Mouse (Mus musculus): ENCODE measurements at regions not wholly inside any gene's neighbourhood (a gene's known extent, or its start where the extent isn't known, plus 50 kb on each side); places are given as distances from the start of the nearest gene placed in this dataset.

DNA sequence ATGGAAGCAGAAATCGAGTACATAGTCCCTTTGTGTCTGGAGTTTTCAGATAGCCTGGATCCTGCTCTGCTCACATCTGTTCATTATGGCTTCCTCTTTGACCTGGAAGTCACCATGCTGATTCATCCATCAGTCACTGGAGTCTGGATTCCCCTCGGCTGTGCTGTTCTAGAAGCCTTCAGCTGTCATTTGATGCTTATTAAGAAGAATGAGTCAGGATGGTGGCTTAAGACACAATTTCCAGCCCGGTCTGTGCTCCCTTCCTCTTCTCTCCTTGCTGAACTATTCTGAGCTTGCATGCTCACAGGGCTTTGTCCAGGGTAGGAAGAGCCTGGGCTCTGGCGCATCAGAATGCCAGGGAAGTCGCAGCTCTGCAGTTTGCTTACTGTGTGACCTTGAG, 1398.2 kb upstream of the A1bg start:
- TF ChIP-seq EP300 (IDR thresholded peaks at IDR 0.05; ENCODE audit: low read depth) = no peak
- no peak for TF ChIP-seq CTCF (IDR thresholded peaks at IDR 0.05; ENCODE audit: low read depth)
